Mouse (Mus musculus) right cerebral cortex, postnatal 4 days (tissue): Measurements from ENCODE around the gene Mpp6.

ENCODE experiments used
- DNase-seq: peaks from one replicate; pipeline ENCODE4 v3.0.0-alpha.2; 2022

Mpp6 gene

DNA sequence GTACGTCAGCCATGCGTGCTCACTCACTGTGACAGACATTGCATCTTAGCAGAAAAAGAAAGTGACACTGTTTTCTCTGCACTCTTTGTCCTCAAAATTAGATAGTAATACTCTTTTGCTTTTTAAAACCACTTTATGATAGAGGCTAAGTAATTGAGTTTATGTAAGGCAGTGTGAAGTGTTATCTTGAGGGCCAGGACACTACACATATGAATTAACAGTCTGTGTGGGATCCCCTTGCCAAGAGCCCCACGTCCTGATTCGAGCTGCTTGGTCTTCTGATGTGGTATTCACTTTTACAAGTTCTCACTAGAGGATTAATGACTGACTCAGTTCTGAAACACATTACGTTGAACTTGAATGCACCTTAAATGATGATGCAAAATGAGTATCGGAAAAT lies 49.8 kb downstream of the Mpp6 start:
- DNase-seq, result no peak

DNA sequence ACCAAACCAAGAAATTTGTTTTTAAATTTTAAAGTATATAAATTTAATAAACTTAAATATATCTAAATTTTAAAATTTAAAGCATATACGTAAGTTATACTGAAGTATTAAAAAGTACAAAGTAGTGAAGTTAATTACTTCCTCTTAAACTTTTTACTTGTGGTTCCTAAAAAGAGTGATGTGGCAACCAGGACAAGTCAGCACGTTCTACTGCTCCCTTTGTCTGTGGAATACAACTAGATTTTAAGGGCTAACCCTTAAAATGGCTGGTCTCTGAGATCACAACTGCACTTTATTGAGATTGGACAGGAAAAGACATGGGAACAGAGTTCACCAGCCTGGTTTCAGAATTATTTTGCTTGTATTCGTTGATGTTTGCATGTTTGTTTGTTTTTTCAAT lies 53.0 kb downstream of the Mpp6 start:
- DNase-seq, result no peak

DNA sequence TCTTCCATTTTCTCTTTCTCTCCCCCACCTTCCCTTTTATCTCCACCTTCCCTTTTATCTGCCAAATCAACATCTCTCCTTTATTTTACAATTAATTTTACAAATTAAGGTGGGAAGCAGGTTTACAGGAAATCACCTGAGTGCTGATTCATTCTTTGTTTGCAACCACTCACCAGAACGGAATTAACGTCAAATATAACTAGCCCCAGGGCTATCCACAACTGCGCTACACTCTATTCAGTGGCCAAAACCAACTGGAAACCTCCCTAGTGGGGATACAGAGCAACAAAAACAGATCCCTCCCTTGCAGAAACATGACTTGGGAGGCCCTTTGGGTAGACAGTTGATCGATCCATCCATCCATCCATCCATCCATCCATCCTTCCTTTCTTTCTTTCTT lies 58.8 kb downstream of the Mpp6 start:
- no peak for DNase-seq

GRCm38 (mm10) chr6:50169771-50170170 lies 59.7 kb downstream of the Mpp6 start:
- no peak for DNase-seq

DNA sequence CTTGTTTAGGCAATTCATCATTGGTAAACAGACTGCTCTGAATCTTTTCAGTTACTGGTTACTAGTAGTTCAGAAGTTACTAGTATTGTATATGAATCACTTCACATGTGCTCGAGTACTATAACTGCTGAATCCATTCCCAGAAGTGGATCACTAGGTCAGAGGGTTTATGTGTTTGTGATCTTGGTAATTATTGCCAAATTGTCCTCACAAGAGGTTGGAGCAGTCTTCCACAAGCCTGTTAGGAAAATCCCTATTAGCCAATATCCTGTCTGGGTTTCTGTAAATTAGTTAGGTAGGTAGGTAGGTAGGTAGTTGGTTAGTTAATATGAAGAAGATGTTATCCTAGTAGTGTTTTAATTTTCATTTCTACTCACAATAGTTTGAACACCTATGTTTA lies 65.7 kb downstream of the Mpp6 start:
- DNase-seq, result no peak

GRCm38 (mm10) chr6:50180189-50180588 lies 70.1 kb downstream of the Mpp6 start:
- no peak for DNase-seq

- no peak for DNase-seq
Measured at GRCm38 (mm10) chr6:50187955-50188354, 77.9 kb downstream of the Mpp6 start.

GRCm38 (mm10) chr6:50189376-50189775 lies 79.3 kb downstream of the Mpp6 start:
- no peak for DNase-seq

DNA sequence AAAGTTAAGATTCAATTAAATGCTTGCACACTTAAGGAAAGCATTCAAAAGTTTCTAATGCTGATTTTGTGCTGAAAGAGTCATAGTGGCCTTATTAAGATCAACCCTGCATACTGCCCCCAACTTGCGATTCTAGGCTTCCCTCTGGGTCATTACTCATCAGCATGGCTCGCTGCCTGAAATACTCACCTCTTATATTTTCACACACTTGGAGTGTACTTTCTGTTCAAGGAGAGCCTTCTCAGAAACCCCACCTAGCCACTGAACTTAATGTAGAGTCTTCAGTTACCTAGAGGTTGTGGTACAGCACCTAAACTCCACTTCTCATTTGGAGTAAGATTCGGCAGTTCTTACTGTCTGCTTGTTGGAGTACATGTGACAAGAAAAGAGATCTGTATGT lies 81.6 kb downstream of the Mpp6 start:
- no peak for DNase-seq

DNA sequence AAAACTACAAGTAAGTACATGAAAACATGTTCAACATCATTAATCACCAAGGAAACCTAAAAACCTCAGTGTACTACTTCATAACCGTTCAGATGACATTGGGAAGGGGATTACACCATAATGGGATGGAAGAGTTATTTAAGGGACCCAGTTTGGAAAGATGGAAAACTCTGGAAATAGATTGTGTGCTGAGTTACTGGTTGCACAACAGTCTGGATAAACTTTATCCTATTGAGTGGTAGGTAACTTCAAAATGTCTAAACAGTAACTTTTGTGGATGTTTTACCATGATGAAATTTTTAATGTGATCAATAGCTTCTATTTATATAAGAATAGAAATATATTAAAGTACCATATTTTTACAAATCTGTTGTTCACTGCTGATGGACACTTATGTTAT lies 82.1 kb downstream of the Mpp6 start:
- DNase-seq, result no peak

- no peak for DNase-seq
Measured at GRCm38 (mm10) chr6:50192822-50193221, 82.8 kb downstream of the Mpp6 start.

GRCm38 (mm10) chr6:50193851-50194250 lies 83.8 kb downstream of the Mpp6 start:
- DNase-seq, result no peak

GRCm38 (mm10) chr6:50204356-50204755 lies 94.3 kb downstream of the Mpp6 start:
- DNase-seq, result no peak

DNA sequence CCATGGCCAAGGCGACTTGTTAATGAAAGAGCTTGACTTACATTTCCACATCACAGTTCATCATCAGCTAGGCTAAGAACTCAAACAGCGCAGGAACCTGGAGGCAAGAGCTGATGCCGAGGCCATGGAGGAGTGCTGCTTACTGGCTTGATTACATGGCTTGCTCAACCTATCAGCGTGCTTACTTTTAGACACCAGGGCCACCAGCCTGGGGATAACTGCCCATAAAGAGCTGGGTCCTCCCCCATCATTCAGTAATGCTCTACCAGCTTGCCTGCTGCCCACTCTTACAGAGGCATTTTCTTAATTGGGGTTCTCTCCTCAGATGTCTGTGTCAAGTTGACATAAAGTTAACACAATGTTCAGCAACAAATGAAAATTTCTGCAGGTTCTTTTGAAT lies 95.1 kb downstream of the Mpp6 start:
- DNase-seq, result no peak

GRCm38 (mm10) chr6:50214711-50215372 lies 104.8 kb downstream of the Mpp6 start:
- DNase-seq, result no peak

DNA sequence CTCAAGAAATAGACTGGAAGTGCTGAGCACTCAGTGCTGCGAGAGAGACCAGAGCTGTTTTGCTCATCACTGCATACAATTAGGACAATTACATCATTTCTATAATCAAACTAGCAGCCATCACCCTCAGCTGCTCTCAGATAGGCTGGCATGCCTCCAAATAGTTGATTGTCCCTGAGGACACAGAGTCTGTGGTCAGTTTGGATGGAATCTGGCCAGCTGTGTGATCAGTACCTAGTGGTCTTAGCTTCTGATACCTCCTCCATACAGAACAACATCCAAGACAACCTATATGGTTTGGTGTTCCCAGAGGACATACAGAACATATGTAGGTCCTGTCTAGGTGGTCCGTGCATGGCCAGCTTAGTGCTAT lies 105.3 kb downstream of the Mpp6 start:
- no peak for DNase-seq

GRCm38 (mm10) chr6:50215986-50216385 lies 105.9 kb downstream of the Mpp6 start:
- no peak for DNase-seq

GRCm38 (mm10) chr6:50218628-50219027 lies 108.6 kb downstream of the Mpp6 start:
- DNase-seq, result no peak

DNA sequence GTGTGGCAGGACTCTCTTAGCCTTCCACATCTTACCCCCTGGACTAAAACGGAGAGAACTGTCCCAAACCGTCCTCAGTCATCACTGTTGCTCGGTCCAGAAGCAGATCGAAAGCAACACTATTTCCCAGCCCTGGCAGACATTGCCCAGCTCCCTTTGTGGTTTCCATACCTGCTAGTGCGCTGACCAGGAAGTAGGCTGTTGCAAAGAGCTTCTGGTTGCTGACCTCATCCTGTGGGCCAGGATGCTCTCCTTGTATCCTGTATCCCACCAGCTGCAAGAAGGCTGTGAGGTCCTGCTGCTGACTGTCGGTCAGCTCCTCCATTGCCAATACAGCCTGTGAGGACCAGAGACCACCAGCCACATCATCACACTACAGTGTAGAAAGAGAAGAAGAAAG lies 109.0 kb downstream of the Mpp6 start:
- DNase-seq, result no peak

DNA sequence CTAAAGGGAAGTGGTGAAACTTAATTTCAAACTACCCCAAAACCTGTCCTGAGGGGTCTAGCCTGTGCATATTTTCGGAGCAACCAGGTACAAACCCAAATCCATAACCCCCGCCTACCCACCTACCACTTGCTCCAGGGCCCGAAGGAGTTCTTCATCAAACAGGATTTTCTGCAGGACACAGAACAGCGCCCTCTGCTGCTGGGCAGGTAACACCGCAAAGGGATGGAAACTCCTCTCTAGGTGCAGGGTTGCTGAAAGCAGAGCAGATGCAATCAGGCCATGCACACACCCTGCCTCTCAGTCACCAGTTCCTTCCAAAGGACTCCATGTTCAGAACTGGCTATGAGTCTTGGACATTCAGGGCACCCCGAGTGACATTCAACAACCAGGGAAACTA lies 110.8 kb downstream of the Mpp6 start:
- DNase-seq, result peak; percentile 34

DNA sequence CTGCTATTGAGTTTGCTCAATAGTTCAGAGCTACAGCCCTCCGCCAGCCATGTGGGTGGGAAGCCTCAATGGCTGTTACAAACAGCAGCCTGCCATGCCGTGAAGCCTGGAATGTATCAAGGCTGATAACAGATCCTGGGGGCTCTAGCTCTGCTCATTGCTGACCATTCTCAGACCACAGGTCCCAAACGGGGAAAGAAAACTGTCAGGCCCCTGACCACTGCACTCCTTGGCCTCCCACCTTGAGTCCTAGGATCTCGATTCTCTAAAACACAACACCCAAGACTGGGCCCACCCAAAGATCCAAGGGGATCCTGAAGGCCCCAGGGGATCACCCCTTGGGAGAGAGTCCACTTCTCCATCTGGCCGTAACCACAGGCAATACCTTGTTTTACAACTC lies 112.3 kb downstream of the Mpp6 start:
- DNase-seq, result no peak

DNA sequence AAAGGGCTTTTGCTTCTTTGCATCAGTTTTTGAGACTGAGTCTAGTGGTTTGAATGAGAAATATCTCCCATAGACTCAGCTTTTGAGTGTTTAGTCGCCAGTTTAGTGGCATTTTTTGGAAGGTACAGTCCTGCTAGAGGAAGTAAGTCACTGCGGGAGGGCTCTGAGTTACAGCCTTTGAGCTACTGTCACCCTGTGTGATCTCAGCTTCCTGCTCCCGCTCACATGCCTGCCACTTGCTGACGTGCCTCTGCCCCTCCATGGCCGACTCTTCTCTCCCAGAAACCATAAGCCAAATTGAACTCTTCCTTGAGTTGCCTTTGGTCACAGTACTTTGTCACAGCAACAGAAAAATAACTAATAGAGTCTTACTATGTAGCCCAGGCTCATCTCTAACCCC lies 112.9 kb downstream of the Mpp6 start:
- no peak for DNase-seq

DNA sequence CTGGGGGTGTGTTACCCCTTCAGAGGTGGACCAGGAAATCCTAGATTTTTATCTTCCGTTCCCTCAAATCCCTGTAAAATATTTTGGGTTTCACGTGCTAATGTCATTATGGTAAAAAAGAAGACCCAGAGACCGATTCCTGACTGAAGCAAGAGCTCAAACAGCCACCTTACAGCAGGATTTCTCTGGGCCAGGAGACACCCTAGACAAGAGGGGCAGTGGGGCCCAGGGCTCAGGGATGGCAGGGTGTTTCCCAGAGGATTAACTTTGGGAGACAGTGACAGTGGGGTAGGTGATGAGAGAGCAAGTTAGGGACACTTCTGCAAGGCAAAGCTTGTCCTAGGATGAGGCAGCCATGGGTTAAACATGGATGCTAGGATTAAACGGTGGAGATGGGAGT lies 113.6 kb downstream of the Mpp6 start:
- no peak for DNase-seq

DNA sequence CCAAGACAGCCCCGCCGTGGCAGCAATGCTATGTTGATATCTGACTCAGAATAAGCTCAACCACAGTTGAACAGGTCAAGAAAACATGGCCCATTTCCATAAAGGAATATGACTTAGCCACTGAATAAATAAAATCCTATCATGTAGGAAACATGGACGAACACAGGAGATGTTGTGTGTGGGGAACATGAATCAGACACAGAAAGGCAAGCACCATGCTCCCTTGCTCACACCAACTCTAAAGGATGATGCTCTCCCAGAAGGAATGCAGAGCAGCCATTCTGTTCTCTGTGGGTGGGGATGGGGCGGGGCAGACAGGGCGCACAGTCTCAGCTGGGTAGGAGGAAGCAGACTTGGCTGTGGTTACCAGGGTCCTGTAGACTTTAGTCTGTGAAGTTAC lies 115.2 kb downstream of the Mpp6 start:
- DNase-seq, result no peak

GRCm38 (mm10) chr6:50228180-50228579 lies 118.1 kb downstream of the Mpp6 start:
- no peak for DNase-seq

- DNase-seq, result no peak
Measured at GRCm38 (mm10) chr6:50231288-50231687, 121.2 kb downstream of the Mpp6 start.
